Mouse (Mus musculus) lung, adult 2 months (tissue): ENCODE data around the gene Cib1.
A peak's percentile ranks its signal among the peaks of the same experiment; 100 is the strongest.

Experiments used
- CTCF ChIP-seq: fragments of 200-500 bp; IDR thresholded peaks from 2 replicates; pipeline ENCODE4 v1.5.1; 2011; ENCODE audit warnings: mild to moderate bottlenecking, low read length, control low read depth; ENCODE audit not compliant: insufficient read depth
- POLR2A ChIP-seq: fragments of 200-500 bp; IDR thresholded peaks from 2 replicates; pipeline ENCODE4 v1.6.1; 2011; ENCODE audit warnings: low read depth, mild to moderate bottlenecking, control low read depth, low read length, borderline replicate concordance; ENCODE audit errors: extremely low read depth

DNA sequence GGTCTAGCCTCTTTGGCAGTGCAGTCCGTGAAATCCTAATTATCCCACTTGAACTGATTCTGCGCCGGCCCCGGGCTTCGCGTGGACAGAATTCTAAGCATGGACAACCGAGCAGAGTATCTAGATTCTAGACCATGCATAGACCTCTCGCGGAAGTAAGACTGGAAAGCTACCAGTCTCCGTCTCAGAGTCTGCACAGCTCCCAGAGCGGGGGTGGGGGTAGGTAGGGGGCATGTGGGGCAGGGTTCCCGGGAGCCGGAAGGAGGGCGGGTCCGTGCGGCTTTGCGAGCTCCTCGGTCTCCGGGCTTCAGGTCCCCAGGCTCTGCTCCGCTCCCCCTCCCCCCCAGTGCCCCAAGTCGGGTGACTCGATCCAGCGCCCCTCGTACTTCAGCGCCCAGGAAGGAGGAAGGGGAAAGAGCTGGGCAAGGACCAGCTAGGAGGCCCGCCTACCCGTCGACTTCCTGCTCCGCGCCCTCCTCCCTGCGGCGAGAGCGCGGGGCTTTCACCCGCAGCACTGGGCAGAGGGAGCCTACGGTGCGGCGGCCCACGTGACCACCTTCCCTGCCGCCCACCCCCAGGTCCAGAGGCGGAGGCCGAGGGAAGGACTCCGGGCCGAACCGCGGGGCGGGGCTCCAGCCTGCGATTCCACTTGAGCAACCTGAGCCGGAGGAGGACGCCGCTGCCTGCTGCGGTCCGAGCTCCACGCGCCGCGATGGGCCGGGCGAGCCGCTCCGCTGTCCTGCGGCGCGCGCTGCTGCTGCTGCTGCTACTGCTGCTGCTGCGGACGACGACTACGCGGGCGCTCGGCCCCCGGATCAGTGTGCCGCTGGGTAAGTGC, 34.5 kb downstream of the Cib1 start:
- TF ChIP-seq POLR2A (0 out of 2 replicates have a peak, but pooled peaks have one; percentile 17), CTCF (no peak)
